Mouse (Mus musculus) midbrain, embryonic 14.5 days (tissue): Measurements from ENCODE around the gene Pwp1. TPM values are rescaled to one million over a fixed set of nuclear protein-coding genes. Genes with fewer than 3 reads are reported as not detected.
A peak's percentile ranks its signal among the peaks of the same experiment; 100 is the strongest.

Experiments used
- ATAC-seq: fragments of 200-750 bp; cut with Nextera tagmentation; 2 replicates; pipeline ENCODE4 v1.8.0; 2017; ENCODE audit warnings: moderate number of reproducible peaks, moderate library complexity; ENCODE audit not compliant: low FRiP score, low TSS enrichment
- DNase-seq: peaks from one replicate; pipeline ENCODE4 v3.0.0-alpha.2; 2015
- H3K27ac ChIP-seq: fragments of 300-500 bp; sonication (generic); replicated peaks from 2 replicates; pipeline ENCODE4 v1.5.1; 2014; ENCODE audit warnings: mild to moderate bottlenecking, low read depth, low read length, moderate library complexity
- H3K27me3 ChIP-seq: fragments of 300-500 bp; sonication (generic); 2 replicates; pipeline ENCODE4 v1.6.1; 2014; ENCODE audit warnings: low read length, control low read depth, mixed read lengths; ENCODE audit not compliant: control insufficient read depth, insufficient read depth
- H3K36me3 ChIP-seq: fragments of 300-500 bp; sonication (generic); 2 replicates; pipeline ENCODE4 v1.6.1; 2014; ENCODE audit warnings: low read length, control low read depth; ENCODE audit not compliant: control insufficient read depth, insufficient read depth
- H3K4me1 ChIP-seq: fragments of 300-500 bp; sonication (generic); 2 replicates; pipeline ENCODE4 v1.6.1; 2014; ENCODE audit warnings: mild to moderate bottlenecking, antibody characterized with exemption, low read length, control low read depth; ENCODE audit not compliant: control insufficient read depth, insufficient read depth
- H3K4me2 ChIP-seq: fragments of 300-500 bp; sonication (generic); 2 replicates; pipeline ENCODE4 v1.6.1; 2014; ENCODE audit warnings: mild to moderate bottlenecking, low read length, moderate library complexity
- H3K4me3 ChIP-seq: fragments of 300-500 bp; sonication (generic); replicated peaks from 2 replicates; pipeline ENCODE4 v1.5.1; 2014; ENCODE audit warnings: low read depth, low read length
- H3K9ac ChIP-seq: fragments of 300-500 bp; sonication (generic); replicated peaks from 2 replicates; pipeline ENCODE4 v1.6.1; 2014; ENCODE audit warnings: mild to moderate bottlenecking, low read length, moderate library complexity
- H3K9me3 ChIP-seq: fragments of 300-500 bp; sonication (generic); 2 replicates; pipeline ENCODE4 v1.6.1; 2016; ENCODE audit warnings: low read length, control low read depth, mixed read lengths; ENCODE audit not compliant: control insufficient read depth
- WGBS: fragments of 180-500 bp; shearing (Covaris S2); extraction: QIAGEN DNeasy Blood & Tissue Kit; methylation state at CpG from one replicate; pipeline ENCODE4 v1.1.7; 2014; 5-methylcytosine and 5-hydroxymethylcytosine counted together
- polyA plus RNA-seq: library from polyadenylated mRNA; unstranded; fragments of >200 nt; fragmentation: Nextera tagmentation; extraction: Ambion mirVana; gene quantifications from 2 replicates; pipeline ENCODE4 v1.2.1, GENCODE M21; 2014

Pwp1 gene
- polyA plus RNA-seq, 1 experiment from 2014 or later, result 78.1 TPM

GRCm38 (mm10) chr10:85875812-85876211 lies 46.5 kb downstream of the Pwp1 start:
- ATAC-seq (no peak), DNase-seq (no peak)
- Histone ChIP-seq H3K4me3 (no peak overlapping the region), H3K9ac (no peak overlapping the region), H3K27me3 (no peaks in the 10 kb centered on the region), H3K4me1 (peaks cover 11% of the 10 kb centered on the region; the same call in 1 of the 2 replicates), H3K36me3 (peaks cover 66% of the 10 kb centered on the region), H3K27ac (no peak overlapping the region), H3K9me3 (no peaks in the 10 kb centered on the region), H3K4me2 (no peak overlapping the region)
- WGBS, result 94% methylated on average over 5 of the region's 5 CpGs

GRCm38 (mm10) chr10:85879886-85880486 lies 50.7 kb downstream of the Pwp1 start:
- no peak for DNase-seq
- no peak overlapping the region for H3K4me3 ChIP-seq
- no peak overlapping the region for H3K27ac ChIP-seq
- H3K4me1 ChIP-seq, result no peaks in the 10 kb centered on the region
- H3K36me3 ChIP-seq, result peaks cover 95% of the 10 kb centered on the region
- no peaks in the 10 kb centered on the region for H3K27me3 ChIP-seq
- WGBS, result 95% methylated on average over 8 of the region's 8 CpGs
- ATAC-seq, result no peak
- H3K4me2 ChIP-seq, result no peak overlapping the region
- no peak overlapping the region for H3K9ac ChIP-seq
- H3K9me3 ChIP-seq, result no peaks in the 10 kb centered on the region

DNA sequence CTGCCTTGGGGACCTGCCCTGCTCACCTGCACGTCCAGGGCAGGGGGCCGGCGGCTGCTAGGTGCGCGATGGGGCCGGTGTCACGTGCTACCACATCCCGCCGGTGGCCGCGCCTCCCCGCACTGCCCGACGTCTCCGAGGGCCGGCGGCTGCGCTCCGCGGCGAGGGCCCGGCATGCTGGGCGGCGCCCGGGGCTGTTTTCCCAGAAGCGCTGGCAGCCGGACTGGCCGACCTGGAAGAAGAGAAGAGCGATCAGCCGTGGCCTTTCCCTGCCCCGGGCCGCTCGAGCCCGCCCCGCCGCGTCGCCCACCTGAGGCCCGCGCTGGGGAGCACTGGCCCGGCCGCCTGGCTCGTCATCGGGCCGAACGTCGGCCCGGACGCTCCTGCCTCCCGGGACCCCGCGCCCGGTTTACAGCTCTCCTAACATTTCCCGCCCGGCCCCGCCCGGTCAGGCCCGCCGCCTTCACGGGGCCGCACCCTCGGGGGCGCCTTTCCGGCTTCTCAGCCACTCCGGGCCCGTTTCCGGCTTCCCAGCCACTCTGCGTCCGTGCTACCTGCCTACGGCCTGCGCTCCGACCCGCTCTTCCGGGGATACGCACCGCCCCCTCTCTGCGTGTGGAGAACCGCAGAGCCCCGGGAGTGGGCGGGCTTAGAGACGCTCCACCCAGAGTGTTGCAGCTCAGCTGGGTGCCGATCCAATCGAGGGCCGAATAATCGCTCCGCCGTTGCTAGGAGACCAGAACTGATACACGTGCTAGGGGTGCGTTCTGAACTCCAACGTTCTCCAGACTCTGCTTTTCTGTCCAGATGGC lies 87.4 kb downstream of the Pwp1 start, which contains the start of gene Prdm4:
Gene Prdm4 (minus strand): TSS at position 645 of the 812 bp plus-strand sequence.
- peak within 1 kb of the TSS; percentile 79 for H3K27ac ChIP-seq
- H3K4me3 ChIP-seq, result peak within 1 kb of the TSS; percentile 93
- no peaks in the 10 kb centered on the region for H3K9me3 ChIP-seq
- H3K4me2 ChIP-seq, result peak within 1 kb of the TSS; percentile 77
- ATAC-seq (peak; percentile 100), DNase-seq (peak; percentile 99)
- no peaks in the 10 kb centered on the region for H3K27me3 ChIP-seq
- peaks cover 25% of the 10 kb centered on the region for H3K36me3 ChIP-seq
- under 1% methylated on average over 81 of the region's 90 CpGs for WGBS
- H3K4me1 ChIP-seq, result peaks cover 6% of the 10 kb centered on the region
- peak within 1 kb of the TSS; percentile 84 for H3K9ac ChIP-seq

DNA sequence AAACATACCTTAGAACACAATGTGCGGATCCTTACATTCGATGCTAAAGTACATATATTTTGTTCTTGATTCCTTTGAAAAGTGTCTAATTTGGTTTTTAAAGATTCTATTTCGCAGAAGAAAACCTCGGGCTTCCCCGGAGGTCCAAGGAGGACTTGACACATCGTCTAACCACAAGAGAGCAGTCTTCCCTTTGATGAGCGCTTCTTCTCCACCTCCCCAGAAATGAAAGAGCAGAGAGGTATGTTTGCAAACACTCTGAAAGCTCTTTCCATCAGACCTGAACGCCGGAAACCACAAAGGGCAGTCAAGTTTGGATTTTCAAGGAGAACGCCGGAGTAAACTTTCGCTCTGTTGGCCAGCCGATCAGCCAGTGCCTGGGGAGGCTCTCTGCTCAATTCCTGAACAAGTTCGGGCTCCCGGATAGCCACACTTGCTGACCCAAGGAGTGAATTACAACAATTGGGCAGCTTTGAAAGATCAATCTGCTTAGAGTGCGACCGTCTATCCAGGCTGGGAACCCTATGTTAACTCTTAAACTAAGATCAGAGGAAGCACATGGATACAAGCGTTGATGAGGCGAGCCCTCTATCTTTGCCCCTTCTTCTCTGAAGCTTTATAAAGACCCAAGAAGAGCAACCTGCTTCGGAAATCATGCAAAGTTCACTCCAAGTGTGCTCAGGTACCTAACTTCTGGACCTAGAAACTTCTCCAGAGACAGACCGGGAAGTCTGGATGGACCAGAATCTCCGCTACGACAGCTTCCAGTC lies 98.6 kb downstream of the Pwp1 start, which contains the start of gene Ascl4:
Gene Ascl4 (plus strand): TSS at position 6 of the 770 bp plus-strand sequence.
- H3K36me3 ChIP-seq, result no peaks in the 10 kb centered on the region
- H3K9me3 ChIP-seq, result no peaks in the 10 kb centered on the region
- peak within 1 kb of the TSS; percentile 50 for H3K4me3 ChIP-seq
- peak within 1 kb of the TSS; percentile 88 for H3K4me2 ChIP-seq
- H3K27me3 ChIP-seq, result no peaks in the 10 kb centered on the region
- peak; percentile 44 for DNase-seq
- peak within 1 kb of the TSS; percentile 57 for H3K9ac ChIP-seq
- ATAC-seq, result no peak
- H3K4me1 ChIP-seq, result peaks cover 11% of the 10 kb centered on the region
- peak within 1 kb of the TSS; percentile 49; the same call in 1 of the 2 replicates for H3K27ac ChIP-seq
- 1% methylated on average over 23 of the region's 23 CpGs for WGBS

DNA sequence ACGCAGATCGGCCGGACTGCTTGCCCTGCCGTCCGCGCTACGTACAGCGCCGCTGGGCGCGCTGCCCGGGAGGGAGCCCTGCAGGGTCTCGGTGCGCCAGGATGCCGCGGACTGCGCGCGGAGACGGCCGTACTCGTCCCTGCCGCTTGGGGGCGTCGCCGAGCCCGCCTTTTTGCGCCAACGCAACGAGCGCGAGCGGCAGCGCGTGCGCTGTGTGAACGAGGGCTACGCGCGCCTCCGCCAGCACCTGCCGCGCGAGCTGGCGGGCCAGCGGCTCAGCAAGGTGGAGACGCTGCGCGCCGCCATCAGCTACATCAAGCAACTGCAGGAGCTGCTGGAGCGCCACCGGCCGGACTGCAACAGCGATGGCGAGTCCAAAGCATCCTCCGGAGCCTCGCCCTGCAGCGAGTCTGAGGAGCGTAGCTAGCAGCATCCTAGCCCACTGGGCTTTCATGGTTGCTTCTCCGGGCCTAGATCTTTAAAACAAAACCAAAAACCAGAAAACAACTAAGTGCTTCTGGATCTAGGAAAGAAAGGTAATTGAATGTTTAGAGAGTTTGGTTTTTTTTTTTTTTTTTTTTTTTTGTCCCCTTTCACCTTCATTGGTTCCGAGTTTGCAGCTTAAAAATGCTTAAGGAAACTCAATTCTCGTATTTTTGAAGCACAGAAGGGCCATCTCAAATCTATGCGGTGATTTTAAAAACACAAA lies 99.4 kb downstream of the Pwp1 start:
- peak; percentile 90 for ATAC-seq
- DNase-seq, result peak; percentile 93
- Histone ChIP-seq H3K4me3 (peak overlapping the region; percentile 50), H3K9me3 (no peaks in the 10 kb centered on the region), H3K36me3 (no peaks in the 10 kb centered on the region), H3K27ac (peak overlapping the region; percentile 49; the same call in 1 of the 2 replicates), H3K27me3 (no peaks in the 10 kb centered on the region), H3K4me2 (peak overlapping the region; percentile 88), H3K9ac (peak overlapping the region; percentile 57), H3K4me1 (peaks cover 11% of the 10 kb centered on the region)
- WGBS, result 2% methylated on average over 63 of the region's 63 CpGs

DNA sequence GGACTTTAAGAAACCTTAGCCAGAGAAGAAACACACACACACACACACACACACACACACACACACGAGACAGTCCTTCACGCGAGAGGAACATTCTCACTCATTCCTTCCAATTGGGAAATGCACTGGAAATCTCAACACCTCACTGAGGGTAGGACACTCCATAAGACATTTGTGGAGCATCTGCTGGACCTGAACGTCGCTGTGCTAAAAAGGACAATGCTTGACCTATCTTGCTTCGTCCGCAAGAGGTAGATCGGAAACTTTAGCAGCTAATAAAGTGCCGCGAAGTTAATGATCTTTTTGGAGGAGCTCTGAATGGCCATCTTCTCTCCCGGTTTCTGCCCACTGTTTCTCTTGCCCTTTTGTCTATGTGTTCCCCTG lies 99.9 kb downstream of the Pwp1 start:
- H3K4me1 ChIP-seq, result peaks cover 11% of the 10 kb centered on the region
- H3K4me2 ChIP-seq, result peak overlapping the region; percentile 88
- H3K27me3 ChIP-seq, result no peaks in the 10 kb centered on the region
- no peak for ATAC-seq
- H3K4me3 ChIP-seq, result peak overlapping the region; percentile 50
- H3K9ac ChIP-seq, result peak overlapping the region; percentile 57; the same call in 1 of the 2 replicates
- peak; percentile 42 for DNase-seq
- 45% methylated on average over 11 of the region's 11 CpGs for WGBS
- no peaks in the 10 kb centered on the region for H3K36me3 ChIP-seq
- H3K9me3 ChIP-seq, result no peaks in the 10 kb centered on the region
- H3K27ac ChIP-seq, result no peak overlapping the region

DNA sequence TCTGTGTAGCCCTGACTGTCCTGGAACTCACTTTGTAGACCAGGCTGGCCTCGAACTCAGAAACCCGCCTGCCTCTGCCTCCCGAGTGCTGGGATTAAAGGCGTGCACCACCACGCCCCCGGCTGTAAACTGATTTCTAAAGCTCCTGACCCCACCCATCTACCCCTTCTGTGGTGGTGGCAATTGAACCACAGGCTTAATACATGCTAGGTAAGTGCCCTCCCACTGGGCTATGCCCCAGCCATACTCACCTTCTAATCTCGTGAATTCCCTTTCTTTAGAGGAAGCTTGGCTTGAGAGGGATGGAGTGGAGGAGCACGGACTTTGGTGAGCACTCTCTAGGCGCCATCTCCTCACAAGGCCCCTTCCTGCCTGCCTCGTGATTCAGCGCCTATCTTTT lies 100.7 kb downstream of the Pwp1 start:
- Histone ChIP-seq H3K27ac (no peak overlapping the region), H3K4me3 (no peak overlapping the region), H3K36me3 (no peaks in the 10 kb centered on the region), H3K4me2 (no peak overlapping the region), H3K27me3 (no peaks in the 10 kb centered on the region), H3K9me3 (no peaks in the 10 kb centered on the region), H3K9ac (no peak overlapping the region), H3K4me1 (peaks cover 11% of the 10 kb centered on the region)
- DNase-seq (no peak), ATAC-seq (no peak)
- 93% methylated on average over 11 of the region's 11 CpGs for WGBS
